Mouse (Mus musculus): Measurements from ENCODE around the gene 1700049E17Rik1. TPM values are rescaled to one million over a fixed set of nuclear protein-coding genes. Genes with fewer than 3 reads are reported as not detected.
"Not testable (repeated sequence)": the region's sequence is repeated elsewhere in the genome, so short reads cannot be mapped to it uniquely, and the experiment has no call there.

The 1700049E17Rik1 gene
- not detected in 2 replicates for polyA plus RNA-seq (2016; fragmentation: Nextera tagmentation; extraction: Ambion mirVana)

DNA sequence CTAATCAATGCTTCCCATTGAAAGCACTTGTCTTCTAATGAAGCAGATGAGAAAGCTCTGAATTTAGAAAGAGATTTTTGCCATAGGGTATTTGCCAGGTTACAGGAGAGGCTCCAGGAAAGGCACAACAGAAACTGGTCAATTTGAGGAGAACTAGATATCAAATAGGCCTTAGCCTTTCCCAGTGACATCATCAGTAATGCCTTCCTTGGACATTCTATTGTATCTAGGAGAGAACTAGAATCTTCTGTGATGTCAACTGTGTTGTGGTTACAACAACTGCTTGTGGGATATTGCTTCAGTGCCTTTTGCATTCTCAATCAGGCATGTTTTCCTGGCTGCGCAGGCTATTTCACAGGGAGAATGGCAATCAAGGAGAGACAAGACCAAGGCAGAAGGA is at the start of gene 1700049E17Rik1:
TSS of gene 1700049E17Rik1 (plus strand) at position 301 of the 400 bp plus-strand sequence.
- not testable (repeated sequence) for H3K4me3 ChIP-seq; H3K4me1 ChIP-seq; H3K27ac ChIP-seq; ATAC-seq; H3K36me3 ChIP-seq; H3K27me3 ChIP-seq (replicated peaks); H3K4me2 ChIP-seq; H3K9ac ChIP-seq; H3K9me3 ChIP-seq (replicated peaks)
- no CpG with 5 or more reads among the region's 1 CpGs for WGBS (ENCODE audit: insufficient replicate concordance)

DNA sequence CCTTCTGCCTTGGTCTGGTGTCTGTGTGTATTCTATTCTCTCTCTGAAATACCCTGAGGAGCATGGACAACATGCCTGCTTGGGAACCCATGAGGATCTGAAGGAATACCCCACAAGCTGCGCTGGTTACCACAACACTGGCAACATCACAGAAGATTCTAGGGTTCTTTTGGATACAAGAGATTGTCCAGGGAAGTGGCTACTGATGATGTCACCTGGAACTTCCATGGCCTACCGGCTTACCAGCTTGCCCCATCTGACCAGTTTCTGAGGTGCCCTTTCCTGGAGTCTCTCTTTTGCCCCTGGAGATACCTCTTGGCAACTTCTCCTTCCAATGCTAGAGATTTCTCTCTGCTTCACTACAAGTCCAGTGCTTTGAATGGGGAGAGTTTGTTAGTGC is 17.6 kb upstream of the 1700049E17Rik1 start, which contains the start of gene Gm7980:
TSS of gene Gm7980 (minus strand) at position 101 of the 400 bp plus-strand sequence.
- WGBS (ENCODE audit: insufficient replicate concordance): no CpG with 5 or more reads among the region's 2 CpGs
- ATAC-seq: not testable (repeated sequence)

DNA sequence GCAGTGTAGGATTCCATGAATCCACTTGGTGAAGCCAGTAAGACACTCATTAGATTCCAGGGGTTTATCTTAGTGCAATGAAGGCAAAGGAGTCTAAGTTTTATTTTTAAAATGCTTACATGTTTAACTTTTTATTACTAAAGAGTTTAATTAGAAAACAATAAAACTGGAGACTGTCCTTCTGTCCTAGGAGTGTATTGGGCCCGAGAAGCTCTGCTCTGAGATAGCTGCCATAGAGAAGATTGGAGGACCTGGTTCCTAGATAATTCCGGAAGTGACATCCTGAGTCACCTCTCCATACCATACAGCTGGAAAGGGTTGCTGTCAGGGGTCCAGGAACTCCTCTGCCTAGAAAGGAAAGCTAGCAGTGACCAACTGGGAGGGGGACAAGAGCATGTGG is 18.9 kb downstream of the 1700049E17Rik1 start, which contains the start of gene 1700024B05Rik:
TSS of gene 1700024B05Rik (plus strand) at position 301 of the 400 bp plus-strand sequence.
- 65% methylated on average over 2 of the region's 2 CpGs for WGBS (ENCODE audit: insufficient replicate concordance)

More for the DNA sequence above, 17.6 kb upstream of the 1700049E17Rik1 start, which contains the start of gene Gm7980:
- H3K27me3 ChIP-seq (replicated peaks); H3K9ac ChIP-seq; H3K4me3 ChIP-seq; H3K36me3 ChIP-seq; H3K9me3 ChIP-seq (replicated peaks); H3K4me2 ChIP-seq; H3K4me1 ChIP-seq; H3K27ac ChIP-seq: not testable (repeated sequence)

GRCm38 (mm10) chr14:41964095-41964494 is 39.3 kb downstream of the 1700049E17Rik1 start:
- not testable (repeated sequence) for H3K27me3 ChIP-seq (replicated peaks); H3K9ac ChIP-seq; H3K4me3 ChIP-seq; H3K27ac ChIP-seq; H3K9me3 ChIP-seq (replicated peaks); ATAC-seq; H3K4me1 ChIP-seq; H3K4me2 ChIP-seq; H3K36me3 ChIP-seq
- WGBS (ENCODE audit: insufficient replicate concordance): 49% methylated on average over 4 of the region's 4 CpGs

More for the DNA sequence above, 18.9 kb downstream of the 1700049E17Rik1 start, which contains the start of gene 1700024B05Rik:
- H3K36me3 ChIP-seq; H3K9me3 ChIP-seq (replicated peaks); H3K4me2 ChIP-seq; H3K9ac ChIP-seq; H3K27ac ChIP-seq; H3K4me3 ChIP-seq; ATAC-seq; H3K4me1 ChIP-seq; H3K27me3 ChIP-seq (replicated peaks): not testable (repeated sequence)

- not testable (repeated sequence) for ATAC-seq, H3K36me3 ChIP-seq
- WGBS (ENCODE audit: insufficient replicate concordance): 48% methylated on average over 1 of the region's 1 CpGs
Measured at GRCm38 (mm10) chr14:41967827-41968226, 43.1 kb downstream of the 1700049E17Rik1 start, which contains the start of gene Gm6401. Gene Gm6401 (minus strand): TSS chr14:41967927.

DNA sequence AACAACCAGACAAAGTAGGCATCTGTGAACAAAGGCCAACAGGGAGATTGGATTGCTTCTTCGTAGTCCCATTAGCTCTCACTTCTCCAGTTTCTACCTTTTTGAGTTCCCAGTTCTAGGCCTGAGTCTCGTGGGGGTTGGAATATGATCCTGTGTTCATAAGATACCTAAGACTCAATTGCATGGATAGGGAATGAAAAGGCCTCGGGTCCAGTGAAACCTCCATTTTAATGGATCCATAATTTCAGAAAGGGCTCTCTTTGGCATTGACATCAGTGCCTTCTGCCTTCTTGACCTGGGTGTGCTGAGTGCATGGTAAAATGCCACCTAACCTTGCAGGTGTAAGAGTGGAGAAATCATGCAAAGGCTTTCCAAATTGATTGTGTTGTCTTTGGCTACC is 43.8 kb downstream of the 1700049E17Rik1 start:
- ATAC-seq; H3K4me2 ChIP-seq; H3K9me3 ChIP-seq (replicated peaks); H3K36me3 ChIP-seq; H3K27ac ChIP-seq; H3K4me3 ChIP-seq; H3K9ac ChIP-seq; H3K4me1 ChIP-seq; H3K27me3 ChIP-seq (replicated peaks): not testable (repeated sequence)
- WGBS (ENCODE audit: insufficient replicate concordance): 38% methylated on average over 3 of the region's 3 CpGs

More at GRCm38 (mm10) chr14:41967827-41968226, 43.1 kb downstream of the 1700049E17Rik1 start, which contains the start of gene Gm6401:
- H3K27me3 ChIP-seq (replicated peaks); H3K9me3 ChIP-seq (replicated peaks); H3K9ac ChIP-seq; H3K27ac ChIP-seq; H3K4me2 ChIP-seq; H3K4me1 ChIP-seq; H3K4me3 ChIP-seq: not testable (repeated sequence)

Other genes with a start within 250 kb of the 1700049E17Rik1 start
- not detected in 2 replicates for gene Gm8068, start 223.1 kb upstream of the 1700049E17Rik1 start, polyA plus RNA-seq (2016; fragmentation: Nextera tagmentation; extraction: Ambion mirVana)
- gene Gm7929, start 174.3 kb upstream of the 1700049E17Rik1 start, polyA plus RNA-seq (2016; fragmentation: Nextera tagmentation; extraction: Ambion mirVana): not detected in 2 replicates
- gene Gm47189, start 152.5 kb upstream of the 1700049E17Rik1 start, polyA plus RNA-seq (2016; fragmentation: Nextera tagmentation; extraction: Ambion mirVana): not detected in 2 replicates
- not detected in 2 replicates for gene Gm7980, start 17.7 kb upstream of the 1700049E17Rik1 start, polyA plus RNA-seq (2016; fragmentation: Nextera tagmentation; extraction: Ambion mirVana)
- not detected in 2 replicates for gene 1700024B05Rik, start 19.0 kb downstream of the 1700049E17Rik1 start, polyA plus RNA-seq (2016; fragmentation: Nextera tagmentation; extraction: Ambion mirVana)
- gene Gm6401, start 43.0 kb downstream of the 1700049E17Rik1 start, polyA plus RNA-seq (2016; fragmentation: Nextera tagmentation; extraction: Ambion mirVana): not detected in 2 replicates
- not detected in 2 replicates for gene Gm3543, start 58.4 kb downstream of the 1700049E17Rik1 start, polyA plus RNA-seq (2016; fragmentation: Nextera tagmentation; extraction: Ambion mirVana)
- gene Gm7951, start 192.4 kb downstream of the 1700049E17Rik1 start, polyA plus RNA-seq (2016; fragmentation: Nextera tagmentation; extraction: Ambion mirVana): not detected in 2 replicates
- gene Gm17027, start 237.7 kb downstream of the 1700049E17Rik1 start, polyA plus RNA-seq (2016; fragmentation: Nextera tagmentation; extraction: Ambion mirVana): not detected in 2 replicates